8 mouse cellular contexts compared by ENCODE assay signal in genomic region chr19:10297041-10297503, GRCm38 (mm10). TPM values are rescaled to one million over a fixed set of nuclear protein-coding genes. Genes with fewer than 3 reads are reported as not detected.
DNase-seq lines count a peak whose midpoint lies in the region; ATAC-seq lines count a peak whose summit lies in the region.

No protein-coding gene starts in this region.

- no peak overlapping the region for H3K4me3 ChIP-seq in embryonic facial prominence, embryonic 12.5 days
- H3K4me3 ChIP-seq in heart, embryonic 13.5 days: no peak overlapping the region
- no peak overlapping the region for H3K4me3 ChIP-seq in limb, embryonic 10.5 days

- DNase-seq in left cerebral cortex, postnatal 36 days (ENCODE audit: low spot score in 2 of 2): peak; percentile 28 to 52
- no peak for DNase-seq in left cerebral cortex, postnatal 4 days
- DNase-seq in limb, embryonic 10.5 days (ENCODE audit: low spot score): no peak
- DNase-seq in ovary, postnatal 14 days (ENCODE audit: low spot score): peak; percentile 58
- no peak for DNase-seq in retina, postnatal 1 day

- intact Hi-C loops in left cerebral cortex, postnatal 36 days (cut with DNase I): no loop called here
- intact Hi-C loops in left cerebral cortex, postnatal 4 days (cut with DNase I): no loop called here

- 0 out of 2 replicates have a peak, but pooled peaks have one; percentile 32 for ATAC-seq in embryonic facial prominence, embryonic 12.5 days (ENCODE audit: insufficient number of reproducible peaks, insufficient read depth, low FRiP score, low TSS enrichment)
- peak; percentile 21; the same call in 1 of the 2 replicates for ATAC-seq in heart, embryonic 13.5 days (ENCODE audit: extremely low read depth, insufficient number of reproducible peaks, low FRiP score, low TSS enrichment)
- no peak for ATAC-seq in inflammation-experienced regulatory T-cells, adult 6 months

- H3K36me3 ChIP-seq in embryonic facial prominence, embryonic 12.5 days: no peaks in the 10 kb centered on the region
- H3K36me3 ChIP-seq in heart, embryonic 13.5 days: no peaks in the 10 kb centered on the region
- H3K36me3 ChIP-seq in limb, embryonic 10.5 days: no peaks in the 10 kb centered on the region

- H3K9ac ChIP-seq in embryonic facial prominence, embryonic 12.5 days: peak overlapping the region; percentile 21
- H3K9ac ChIP-seq in heart, embryonic 13.5 days: peak overlapping the region; percentile 20; the same call in 1 of the 2 replicates

- WGBS in embryonic facial prominence, embryonic 12.5 days: 29% methylated on average over 8 of the region's 8 CpGs
- 20% methylated on average over 8 of the region's 8 CpGs for WGBS in heart, embryonic 13.5 days
- WGBS in limb, embryonic 10.5 days: 21% methylated on average over 8 of the region's 8 CpGs

- H3K4me1 ChIP-seq in embryonic facial prominence, embryonic 12.5 days: peaks cover 40% of the 10 kb centered on the region
- H3K4me1 ChIP-seq in heart, embryonic 13.5 days: peaks cover 43% of the 10 kb centered on the region
- H3K4me1 ChIP-seq in limb, embryonic 10.5 days: peaks cover 63% of the 10 kb centered on the region

- 0 out of 2 replicates have a peak overlapping the region, but pooled peaks have one; percentile 1 for H3K4me2 ChIP-seq in embryonic facial prominence, embryonic 12.5 days (replicated peaks)
- H3K4me2 ChIP-seq in heart, embryonic 13.5 days: peak overlapping the region; percentile 35

- peak overlapping the region; percentile 86 for H3K27ac ChIP-seq in embryonic facial prominence, embryonic 12.5 days
- peak overlapping the region; percentile 79 for H3K27ac ChIP-seq in heart, embryonic 13.5 days (replicated peaks)
- H3K27ac ChIP-seq in limb, embryonic 10.5 days: peak overlapping the region; percentile 81

- H3K9me3 ChIP-seq in embryonic facial prominence, embryonic 12.5 days: no peaks in the 10 kb centered on the region
- no peaks in the 10 kb centered on the region for H3K9me3 ChIP-seq in heart, embryonic 13.5 days
- H3K9me3 ChIP-seq in limb, embryonic 10.5 days (replicated peaks): no peaks in the 10 kb centered on the region

- no peaks in the 10 kb centered on the region for H3K27me3 ChIP-seq in embryonic facial prominence, embryonic 12.5 days
- peaks cover 37% of the 10 kb centered on the region for H3K27me3 ChIP-seq in heart, embryonic 13.5 days (replicated peaks)
- H3K27me3 ChIP-seq in limb, embryonic 10.5 days (ENCODE audit: low read depth, poor library complexity, severe bottlenecking): peaks cover 11% of the 10 kb centered on the region

RNA-seq across cellular contexts. Expression of gene Dagla, which starts 7.6 kb away (rescaled TPM):
- total RNA-seq in left cerebral cortex, postnatal 36 days (2021): 10 to 100 TPM; 92.4 to 94.3 TPM
- 10 to 100 TPM; 44.1 to 44.6 TPM for total RNA-seq in left cerebral cortex, postnatal 4 days (2021)
- polyA plus RNA-seq in embryonic facial prominence, embryonic 12.5 days (2016; fragmentation: Nextera tagmentation; extraction: Ambion mirVana): 3.0 and 3.1 TPM in 2 replicates
- polyA plus RNA-seq in heart, embryonic 13.5 days (2015; fragmentation: Nextera tagmentation; extraction: Ambion mirVana): 0.96 and 0.99 TPM in 2 replicates
- 1.8 and 2.2 TPM in 2 replicates for polyA plus RNA-seq in limb, embryonic 10.5 days (2016; fragmentation: Nextera tagmentation; extraction: Ambion mirVana)
- polyA plus RNA-seq in inflammation-experienced regulatory T-cells, adult 6 months (2017; shearing (Covaris generic)): under 1 TPM in 1 of 3 experiments, not detected in 2; 0.11 TPM

RNA-seq across cellular contexts. Expression of gene Myrf, which starts 56.5 kb away (rescaled TPM):
- 10 to 100 TPM; 17.1 to 18.9 TPM for total RNA-seq in left cerebral cortex, postnatal 36 days (2021)
- 1 to 10 TPM; 1.6 to 1.8 TPM for total RNA-seq in left cerebral cortex, postnatal 4 days (2021)
- polyA plus RNA-seq in embryonic facial prominence, embryonic 12.5 days (2016; fragmentation: Nextera tagmentation; extraction: Ambion mirVana): 1.9 and 2.5 TPM in 2 replicates
- 8.4 and 11.1 TPM in 2 replicates for polyA plus RNA-seq in heart, embryonic 13.5 days (2015; fragmentation: Nextera tagmentation; extraction: Ambion mirVana)
- polyA plus RNA-seq in limb, embryonic 10.5 days (2016; fragmentation: Nextera tagmentation; extraction: Ambion mirVana): 6.8 and 8.4 TPM in 2 replicates
- not detected for polyA plus RNA-seq in inflammation-experienced regulatory T-cells, adult 6 months (2017; shearing (Covaris generic))

Comparison
In these comparisons a context has a peak if more than half of its experiments do, and no peak if none do; other contexts are left out.
1. DNase-seq: peak in left cerebral cortex, postnatal 36 days (2 of 2) and ovary, postnatal 14 days (single experiment); none in left cerebral cortex, postnatal 4 days (single experiment), limb, embryonic 10.5 days (single experiment) and retina, postnatal 1 day (single experiment).
2. Peak in every context shown above with its lines, with median percentiles within 50 percentile points of each other: H3K27ac ChIP-seq.